Mouse (Mus musculus) adrenal gland, postnatal 14 days (tissue): ENCODE measurements around the gene Hspa4l. TPM values are rescaled to one million over a fixed set of nuclear protein-coding genes. Genes with fewer than 3 reads are reported as not detected.

Source experiments
- DNase-seq: peaks from one replicate; pipeline ENCODE4 v3.0.0; 2021; ENCODE audit warnings: mixed read lengths
- total RNA-seq: library from RNA; stranded (reverse); gene quantifications from 2 replicates; pipeline ENCODE4 v1.2.3, GENCODE M21; 2021

Hspa4l gene
- total RNA-seq, 1 experiment from 2014 or later = 36.2 TPM

- DNase-seq = no peak
Observed at GRCm38 (mm10) chr3:40813275-40813674, 69.0 kb downstream of the Hspa4l start.

GRCm38 (mm10) chr3:40845521-40845920 is 101.2 kb downstream of the Hspa4l start:
- peak; percentile 24 for DNase-seq

Other genes starting within 250 kb of the Hspa4l start
- gene Intu, start 213.2 kb upstream of the Hspa4l start, total RNA-seq = 2.7 and 2.9 TPM in 2 replicates
- gene Slc25a31, start 35.6 kb upstream of the Hspa4l start, total RNA-seq = not detected in 2 replicates
- gene Plk4, start 55.5 kb downstream of the Hspa4l start, total RNA-seq = 11.0 and 12.2 TPM in 2 replicates
- gene Mfsd8, start 102.4 kb downstream of the Hspa4l start, total RNA-seq = 18.7 and 20.8 TPM in 2 replicates
- gene Abhd18, start 102.5 kb downstream of the Hspa4l start, total RNA-seq = 6.8 and 7.7 TPM in 2 replicates
- gene 1700034I23Rik, start 158.0 kb downstream of the Hspa4l start, total RNA-seq = 0.15 TPM in 2 replicates
- 43.5 and 49.1 TPM in 2 replicates for gene Larp1b, start 205.3 kb downstream of the Hspa4l start, total RNA-seq